Mouse (Mus musculus) forebrain, embryonic 11.5 days (tissue): ENCODE data around the gene Prdm16. TPM values are rescaled to one million over a fixed set of nuclear protein-coding genes. Genes with fewer than 3 reads are reported as not detected.

Experiments used
- ATAC-seq: fragments of 200-750 bp; cut with Nextera tagmentation; replicated peaks from 2 replicates; pipeline ENCODE4 v1.8.0; 2017; ENCODE audit warnings: moderate TSS enrichment; ENCODE audit not compliant: low FRiP score
- DNase-seq: peaks from one replicate; pipeline ENCODE4 v3.0.0-alpha.2; 2017; ENCODE audit warnings: low spot score
- H3K27ac ChIP-seq: fragments of 300-500 bp; sonication (generic); 2 replicates; pipeline ENCODE4 v1.5.1; 2014; ENCODE audit warnings: low read depth, low read length
- H3K27me3 ChIP-seq: fragments of 300-500 bp; sonication (generic); 2 replicates; pipeline ENCODE4 v1.6.1; 2014; ENCODE audit warnings: mild to moderate bottlenecking, low read length, mixed read lengths; ENCODE audit not compliant: control insufficient read depth, insufficient read depth
- H3K36me3 ChIP-seq: fragments of 300-500 bp; sonication (generic); 2 replicates; pipeline ENCODE4 v1.6.1; 2014; ENCODE audit warnings: mild to moderate bottlenecking, low read length, moderate library complexity, mixed read lengths; ENCODE audit not compliant: control insufficient read depth, insufficient read depth
- H3K4me1 ChIP-seq: fragments of 300-500 bp; sonication (generic); replicated peaks from 2 replicates; pipeline ENCODE4 v1.6.1; 2014; ENCODE audit warnings: low read length, mixed read lengths; ENCODE audit not compliant: control insufficient read depth, insufficient read depth
- H3K4me2 ChIP-seq: fragments of 300-500 bp; sonication (generic); 2 replicates; pipeline ENCODE4 v1.6.1; 2014; ENCODE audit warnings: low read depth, mild to moderate bottlenecking, low read length, moderate library complexity, mixed read lengths; ENCODE audit not compliant: severe bottlenecking
- H3K4me3 ChIP-seq: fragments of 300-500 bp; sonication (generic); 2 replicates; pipeline ENCODE4 v1.5.1; 2014; ENCODE audit warnings: low read depth, low read length
- H3K9ac ChIP-seq: fragments of 300-500 bp; sonication (generic); 2 replicates; pipeline ENCODE4 v1.6.1; 2014; ENCODE audit warnings: low read length
- H3K9me3 ChIP-seq: fragments of 300-500 bp; sonication (generic); 2 replicates; pipeline ENCODE4 v1.6.1; 2016; ENCODE audit warnings: low read length, mixed read lengths; ENCODE audit not compliant: control insufficient read depth
- WGBS: fragments of 180-500 bp; shearing (Covaris S2); extraction: QIAGEN DNeasy Blood & Tissue Kit; methylation state at CpG from one replicate; pipeline ENCODE4 v1.1.7; 2014; 5-methylcytosine and 5-hydroxymethylcytosine counted together
- polyA plus RNA-seq: library from polyadenylated mRNA; unstranded; fragments of >200 nt; fragmentation: Nextera tagmentation; extraction: Ambion mirVana; gene quantifications from 2 replicates; pipeline ENCODE4 v1.2.1, GENCODE M21; 2014

Gene Prdm16
- polyA plus RNA-seq, 1 experiment from 2014 or later: 49.3 TPM

DNA sequence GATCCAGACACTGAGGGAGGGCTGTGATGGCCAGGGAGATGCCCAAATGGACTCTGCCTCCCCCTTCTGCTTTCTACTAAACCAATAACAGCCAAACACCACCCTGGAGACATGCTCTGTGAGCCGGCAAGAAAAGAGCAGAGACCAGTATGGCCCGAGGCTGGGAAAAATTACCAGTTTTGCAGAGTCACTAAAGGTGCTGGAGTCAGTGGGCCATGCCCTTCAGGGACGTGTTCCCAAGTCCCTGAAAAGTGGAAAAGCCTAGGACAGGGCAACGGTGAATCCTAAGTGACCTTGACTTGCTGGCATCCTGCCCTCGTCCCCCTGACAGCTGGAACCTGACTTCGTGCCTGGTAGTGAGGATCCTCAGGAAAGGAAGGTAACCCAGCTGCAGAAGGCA is 5.8 kb upstream of the Prdm16 start:
- H3K27me3 ChIP-seq: peaks cover 53% of the 10 kb centered on the region
- no peak overlapping the region for H3K4me2 ChIP-seq
- no peak overlapping the region for H3K4me3 ChIP-seq
- no peaks in the 10 kb centered on the region for H3K36me3 ChIP-seq
- H3K9me3 ChIP-seq: peaks cover 3% of the 10 kb centered on the region; the same call in 1 of the 2 replicates
- WGBS: 14% methylated on average over 6 of the region's 6 CpGs
- no peak for ATAC-seq
- no peak overlapping the region for H3K27ac ChIP-seq
- H3K4me1 ChIP-seq: peaks cover 18% of the 10 kb centered on the region
- H3K9ac ChIP-seq: no peak overlapping the region
- DNase-seq: no peak

DNA sequence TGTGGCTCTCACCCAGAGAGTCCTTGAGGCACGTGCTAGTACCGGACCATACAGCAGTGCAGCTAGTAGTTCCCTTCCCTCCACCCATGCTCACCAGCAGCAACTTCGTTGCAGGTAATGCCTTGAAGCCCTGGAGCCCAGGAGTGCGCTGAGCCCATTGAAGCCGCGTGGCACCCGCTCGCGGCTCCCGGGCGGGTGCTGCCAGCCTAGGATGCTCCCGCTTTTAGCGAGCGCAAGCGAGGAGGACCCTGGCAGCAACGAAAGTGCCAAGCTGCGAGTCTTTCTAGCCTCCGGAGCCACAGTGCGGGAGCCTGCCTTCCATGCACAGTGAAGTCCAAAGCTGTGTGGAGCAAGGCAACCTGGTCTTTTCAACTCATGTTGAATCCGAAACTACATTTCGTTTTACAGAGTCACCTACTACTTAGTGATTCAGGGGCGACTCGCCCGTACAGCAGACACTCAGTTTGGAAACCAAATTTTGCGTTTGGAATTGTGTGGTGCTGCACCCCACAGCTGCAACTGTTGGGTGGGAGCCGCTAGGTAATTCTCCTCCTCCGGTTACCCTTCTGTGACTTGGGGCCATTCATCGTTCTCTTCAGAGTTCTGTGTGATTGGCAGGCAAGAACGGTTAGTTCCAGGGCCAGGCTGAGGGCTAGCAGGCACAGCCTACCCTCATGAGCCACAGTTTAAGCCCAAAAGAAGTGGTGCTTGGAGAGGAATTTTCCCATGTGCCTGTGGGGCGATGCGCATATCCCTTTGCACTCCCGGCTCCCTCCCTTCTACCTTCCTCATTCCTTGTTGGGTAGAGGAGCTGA is 4.8 kb upstream of the Prdm16 start:
- WGBS: 2% methylated on average over 32 of the region's 32 CpGs
- Histone ChIP-seq H3K36me3 (no peaks in the 10 kb centered on the region), H3K9me3 (no peaks in the 10 kb centered on the region; the same call in 1 of the 2 replicates), H3K4me2 (peak overlapping the region; percentile 93), H3K4me1 (peaks cover 20% of the 10 kb centered on the region), H3K4me3 (peak overlapping the region; percentile 11), H3K27me3 (peaks cover 53% of the 10 kb centered on the region), H3K9ac (peak overlapping the region; percentile 52), H3K27ac (no peak overlapping the region)
- ATAC-seq (no peak), DNase-seq (no peak)

DNA sequence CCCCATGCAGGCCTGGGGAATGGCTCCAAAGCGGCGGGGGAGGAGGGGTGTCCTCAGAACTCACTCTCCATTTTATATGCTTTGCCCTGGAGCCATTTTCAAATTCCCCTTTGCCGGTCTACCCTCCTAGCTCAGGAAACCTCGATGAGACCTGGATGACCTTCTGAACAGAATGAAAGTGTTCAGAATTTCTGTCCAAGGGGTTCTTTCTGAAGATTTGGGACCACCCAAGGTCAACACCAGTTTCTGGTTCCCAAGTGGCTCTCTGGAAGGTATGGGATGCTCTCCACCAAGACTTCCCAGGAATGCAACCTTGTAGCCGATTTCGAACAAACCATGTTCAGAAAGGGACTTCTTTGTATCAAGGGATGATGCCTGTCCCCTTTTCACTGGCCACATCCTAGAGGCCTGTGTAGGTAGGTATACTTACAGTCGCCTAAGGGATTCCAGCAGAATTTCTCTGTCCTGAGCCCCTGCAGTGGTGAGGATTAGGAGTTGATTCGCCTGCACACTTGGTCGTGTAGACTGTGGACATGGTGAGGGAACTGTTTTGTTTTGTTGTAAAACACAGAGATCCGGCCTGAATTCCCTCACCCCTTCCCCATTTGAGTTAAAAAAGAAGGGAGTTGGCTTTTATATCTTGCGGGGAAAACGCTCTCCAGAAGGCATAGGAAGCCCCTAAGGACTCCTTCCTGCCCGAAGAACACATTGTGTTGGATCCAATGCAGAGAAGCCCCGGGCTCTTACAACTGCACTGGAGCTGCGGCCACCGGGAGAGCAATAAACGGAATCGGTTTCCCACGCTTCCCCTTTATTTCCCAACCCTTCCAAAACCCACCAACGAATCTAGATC is 4.0 kb upstream of the Prdm16 start:
- Histone ChIP-seq H3K4me2 (peak overlapping the region; percentile 93), H3K4me1 (peaks cover 20% of the 10 kb centered on the region), H3K27me3 (peaks cover 53% of the 10 kb centered on the region), H3K9ac (peak overlapping the region; percentile 52; the same call in 1 of the 2 replicates), H3K27ac (no peak overlapping the region), H3K36me3 (no peaks in the 10 kb centered on the region), H3K9me3 (no peaks in the 10 kb centered on the region; the same call in 1 of the 2 replicates), H3K4me3 (peak overlapping the region; percentile 11)
- ATAC-seq (no peak), DNase-seq (no peak)
- WGBS: 2% methylated on average over 20 of the region's 20 CpGs

DNA sequence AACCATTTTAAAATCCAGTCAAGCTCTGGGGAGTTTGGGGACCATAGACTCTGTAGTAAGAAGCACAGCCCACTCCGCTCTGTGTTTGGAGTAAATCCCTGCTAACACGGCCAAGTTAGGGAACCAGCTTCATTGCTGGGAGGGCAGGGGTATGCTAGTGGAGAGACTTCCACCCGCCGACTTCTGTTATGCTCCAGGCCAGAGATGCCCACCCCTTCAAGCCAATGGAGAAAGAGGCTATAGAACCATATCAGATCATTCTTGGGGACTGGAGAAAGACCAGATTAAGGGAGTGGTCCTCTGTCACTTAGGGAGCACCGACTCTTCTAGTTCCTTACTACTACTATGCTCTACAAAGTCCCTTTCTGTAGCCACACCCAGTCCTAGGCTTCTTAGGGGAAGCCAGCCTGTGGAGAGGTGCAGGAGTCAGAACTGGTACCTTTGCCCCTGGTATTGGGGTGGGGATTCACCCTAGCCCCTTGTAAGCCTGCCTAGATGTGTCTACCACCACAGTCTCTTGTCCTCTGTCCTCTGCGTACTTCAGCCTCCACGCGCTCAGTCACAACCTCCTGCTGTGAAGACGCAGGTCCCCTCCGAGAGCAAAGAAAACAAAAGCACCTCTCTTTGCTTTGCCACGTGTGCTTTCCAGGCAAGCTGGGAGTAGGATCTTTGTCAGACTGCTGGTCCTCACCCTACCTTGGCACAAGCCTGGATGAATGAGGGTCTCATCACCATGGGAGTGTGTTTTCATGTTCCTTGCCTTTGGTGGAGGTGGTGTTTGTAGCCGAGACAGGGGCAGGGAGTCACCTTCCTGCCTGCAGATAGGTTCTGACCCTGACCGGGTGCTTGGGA is 3.1 kb upstream of the Prdm16 start:
- H3K27ac ChIP-seq: no peak overlapping the region
- 6% methylated on average over 13 of the region's 13 CpGs for WGBS
- no peak overlapping the region; the same call in 1 of the 2 replicates for H3K9ac ChIP-seq
- peaks cover 20% of the 10 kb centered on the region for H3K4me1 ChIP-seq
- no peaks in the 10 kb centered on the region for H3K36me3 ChIP-seq
- H3K4me2 ChIP-seq: peak overlapping the region; percentile 93
- peaks cover 51% of the 10 kb centered on the region for H3K27me3 ChIP-seq
- DNase-seq: no peak
- no peaks in the 10 kb centered on the region for H3K9me3 ChIP-seq
- no peak for ATAC-seq
- H3K4me3 ChIP-seq: peak overlapping the region; percentile 8; the same call in 1 of the 2 replicates

GRCm38 (mm10) chr4:154639126-154639525 is 2.5 kb upstream of the Prdm16 start:
- Histone ChIP-seq H3K27ac (no peak overlapping the region), H3K9me3 (no peaks in the 10 kb centered on the region), H3K4me2 (peak overlapping the region; percentile 93), H3K27me3 (peaks cover 54% of the 10 kb centered on the region), H3K36me3 (no peaks in the 10 kb centered on the region), H3K4me1 (peaks cover 20% of the 10 kb centered on the region), H3K9ac (no peak overlapping the region), H3K4me3 (peak overlapping the region; percentile 8; the same call in 1 of the 2 replicates)
- no peak for ATAC-seq
- no peak for DNase-seq
- WGBS: 2% methylated on average over 7 of the region's 7 CpGs

- peak overlapping the region; percentile 96 for H3K9ac ChIP-seq
These were observed 1.7 kb upstream of the Prdm16 start for GRCm38 (mm10) chr4:154638320-154638886.

DNA sequence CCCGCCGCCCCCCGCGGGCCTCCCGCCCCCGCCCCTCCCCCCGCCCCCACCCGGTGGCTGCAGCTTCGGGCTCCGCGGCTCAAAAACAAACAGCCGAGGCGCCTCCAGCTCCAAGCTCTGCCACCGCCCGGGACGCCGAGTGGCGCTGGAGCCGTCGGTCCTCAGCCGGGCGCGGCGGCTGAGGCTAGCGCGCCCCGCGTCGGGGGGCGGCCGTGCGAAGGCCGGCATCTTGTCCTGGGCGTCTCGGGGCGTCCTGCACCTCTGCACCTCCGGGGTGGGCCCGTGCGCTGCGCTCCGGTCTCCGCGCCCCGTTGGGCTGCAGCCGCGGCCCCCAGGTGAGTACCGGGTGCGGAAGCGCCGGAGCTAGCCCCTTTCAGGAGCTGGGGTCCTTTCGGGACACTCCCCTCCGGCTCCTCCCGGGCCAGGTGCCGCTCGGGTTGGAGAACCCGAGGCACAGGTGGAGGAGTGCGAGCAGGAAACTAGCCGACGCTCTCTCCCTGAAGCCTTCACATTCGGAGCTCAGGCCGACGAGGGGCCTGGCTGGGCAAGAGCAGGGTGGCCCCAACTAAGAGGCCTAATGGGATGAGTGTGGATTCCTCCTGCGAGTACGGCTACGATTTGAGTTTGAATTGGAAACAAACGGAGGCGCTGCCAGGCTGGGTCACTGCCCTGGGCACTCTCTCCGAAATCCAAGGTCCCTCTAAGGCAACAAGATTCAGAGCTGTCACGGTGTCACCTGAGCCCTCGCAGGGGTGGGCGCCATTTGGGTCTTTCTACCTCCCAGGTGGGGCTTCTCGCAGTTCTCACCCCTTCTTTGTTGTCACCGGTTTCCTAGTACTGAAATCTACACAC is 1.0 kb upstream of the Prdm16 start:
- under 1% methylated on average over 65 of the region's 73 CpGs for WGBS

More at GRCm38 (mm10) chr4:154638320-154638886, 1.7 kb upstream of the Prdm16 start:
- H3K36me3 ChIP-seq: no peaks in the 10 kb centered on the region
- H3K4me3 ChIP-seq: peak overlapping the region; percentile 78
- 0 out of 2 replicates have a peak overlapping the region, but pooled peaks have one; percentile 26 for H3K27ac ChIP-seq
- peak overlapping the region; percentile 93 for H3K4me2 ChIP-seq
- ATAC-seq: no peak
- peaks cover 25% of the 10 kb centered on the region for H3K4me1 ChIP-seq
- no peak for DNase-seq
- peaks cover 51% of the 10 kb centered on the region for H3K27me3 ChIP-seq
- WGBS: 2% methylated on average over 15 of the region's 15 CpGs
- H3K9me3 ChIP-seq: no peaks in the 10 kb centered on the region

More for the DNA sequence above, 1.0 kb upstream of the Prdm16 start:
- Histone ChIP-seq H3K27ac (peak overlapping the region; percentile 94), H3K9ac (peak overlapping the region; percentile 96), H3K4me2 (peak overlapping the region; percentile 93), H3K9me3 (no peaks in the 10 kb centered on the region), H3K4me1 (peaks cover 30% of the 10 kb centered on the region), H3K36me3 (no peaks in the 10 kb centered on the region), H3K4me3 (peak overlapping the region; percentile 78), H3K27me3 (peaks cover 47% of the 10 kb centered on the region)
- ATAC-seq: no peak
- DNase-seq: peak; percentile 77
